Mouse (Mus musculus) gastrocnemius, postnatal 14 days (tissue): ENCODE results near the gene Vmn1r11. TPM values are rescaled to one million over a fixed set of nuclear protein-coding genes. Genes with fewer than 3 reads are reported as not detected.

ENCODE experiments used
- DNase-seq: peaks from one replicate; pipeline ENCODE4 v3.0.0; 2021; ENCODE audit warnings: mixed read lengths
- intact Hi-C: fragments of 180-260 bp; cut with DNase I; formaldehyde crosslinking; loops from one replicate; pipeline ENCODE4 v1.15.1; 2025; ENCODE audit warnings: low total_unique reads
- long read RNA-seq, 2 experiments: library from polyadenylated mRNA; stranded (forward); transcript quantifications; one replicate each; pipeline ENCODE4 v2.0.0; 2021
- total RNA-seq, 2 experiments: library from RNA; stranded (reverse); gene quantifications; 2 replicates each; pipeline ENCODE4 v1.2.3; 2021

The Vmn1r11 gene
- not detected for total RNA-seq
- long read RNA-seq, experiment 1, result 0 reads
- long read RNA-seq, experiment 2, result 0 reads

- DNase-seq, result no peak
- intact Hi-C loops, result no loop called here
Observed at GRCm38 (mm10) chr6:57133155-57133554, at the start of gene Vmn1r11. Gene Vmn1r11, plus strand, starts transcription at chr6:57133455.

- intact Hi-C loops, result no loop called here
- DNase-seq, result no peak
Observed at GRCm38 (mm10) chr6:57106358-57106757, 26.9 kb upstream of the Vmn1r11 start.

- intact Hi-C loops, result no loop called here
- DNase-seq, result no peak
Observed at GRCm38 (mm10) chr6:57109154-57109553, 24.1 kb upstream of the Vmn1r11 start, which contains the start of gene Vmn1r10. Gene Vmn1r10, plus strand, starts transcription at chr6:57109454.

GRCm38 (mm10) chr6:57156619-57157018, 23.4 kb downstream of the Vmn1r11 start, which contains the start of gene Vmn1r12:
Gene Vmn1r12, plus strand, starts transcription at chr6:57156919.
- intact Hi-C loops, result no loop called here

More at GRCm38 (mm10) chr6:57156619-57157018, 23.4 kb downstream of the Vmn1r11 start, which contains the start of gene Vmn1r12:
- no peak for DNase-seq

Other genes starting within 250 kb of the Vmn1r11 start
- gene Nt5c3, start 209.5 kb upstream of the Vmn1r11 start, total RNA-seq, result 10 to 100 TPM; 53.9 to 58.8 TPM
- under 1 TPM; 0.10 to 0.18 TPM for gene Vmn1r4, start 209.4 kb upstream of the Vmn1r11 start, total RNA-seq
- gene Vmn1r5, start 163.2 kb upstream of the Vmn1r11 start, total RNA-seq, result not detected
- gene Vmn1r6, start 136.2 kb upstream of the Vmn1r11 start, total RNA-seq, result not detected
- not detected for gene Vmn1r7, start 108.1 kb upstream of the Vmn1r11 start, total RNA-seq
- not detected for gene Vmn1r8, start 101.2 kb upstream of the Vmn1r11 start, total RNA-seq
- not detected for gene Vmn1r9, start 66.7 kb upstream of the Vmn1r11 start, total RNA-seq
- gene Vmn1r10, start 24.0 kb upstream of the Vmn1r11 start, total RNA-seq, result not detected
- gene Vmn1r12, start 23.5 kb downstream of the Vmn1r11 start, total RNA-seq, result not detected
- not detected for gene Vmn1r13, start 69.8 kb downstream of the Vmn1r11 start, total RNA-seq
- not detected for gene Vmn1r14, start 98.2 kb downstream of the Vmn1r11 start, total RNA-seq
- not detected for gene Vmn1r15, start 124.5 kb downstream of the Vmn1r11 start, total RNA-seq
- not detected for gene Vmn1r16, start 196.0 kb downstream of the Vmn1r11 start, total RNA-seq
- not detected for gene Vmn1r17, start 230.3 kb downstream of the Vmn1r11 start, total RNA-seq